Comparison of ENCODE assay signal across 8 mouse cellular contexts in genomic region chr11:70458688-70459600, GRCm38 (mm10). TPM values are rescaled to one million over a fixed set of nuclear protein-coding genes. Genes with fewer than 3 reads are reported as not detected.
DNase-seq lines count a peak whose midpoint lies in the region; ATAC-seq and TF ChIP-seq lines count a peak whose summit lies in the region.

Gene Zmynd15 (plus strand): TSS chr11:70459433.

- TF ChIP-seq CTCF in intestine, postnatal 0 days (IDR thresholded peaks at IDR 0.05; ENCODE audit: low read depth), result no peak

- WGBS in heart, embryonic 14.5 days, result 14% methylated on average over 32 of the region's 32 CpGs
- 11% methylated on average over 32 of the region's 32 CpGs for WGBS in intestine, postnatal 0 days

- 0 out of 2 replicates have a peak, but pooled peaks have one; percentile 24 for ATAC-seq in heart, embryonic 14.5 days (ENCODE audit: insufficient number of reproducible peaks, insufficient read depth, low FRiP score, low read depth)
- peak; percentile 39; the same call in 1 of the 2 replicates for ATAC-seq in intestine, postnatal 0 days

- H3K27ac ChIP-seq in heart, embryonic 14.5 days (replicated peaks in 1 of 2; ENCODE audit: control insufficient read depth in 1 of 2, insufficient read depth in 1 of 2, low read depth in 2 of 2, low read length in 2 of 2), result peak within 1 kb of the TSS in 1 of 2 experiments; percentile 24; a peak in 2 of 4 replicates
- peak within 1 kb of the TSS; percentile 65 for H3K27ac ChIP-seq in intestine, postnatal 0 days (ENCODE audit: low read depth, low read length)

- H3K9ac ChIP-seq in heart, embryonic 14.5 days (ENCODE audit: low read length), result peak within 1 kb of the TSS; percentile 72
- H3K9ac ChIP-seq in intestine, postnatal 0 days (ENCODE audit: low read depth, low read length), result peak within 1 kb of the TSS; percentile 62

- no peaks in the 10 kb centered on the region for H3K79me2 ChIP-seq in myocyte (ENCODE audit: control insufficient read depth, insufficient read depth)

- H3K4me3 ChIP-seq in heart, embryonic 14.5 days (ENCODE audit: control insufficient read depth in 1 of 2, insufficient read depth in 1 of 2, low read depth in 1 of 2, low read length in 2 of 2), result peak within 1 kb of the TSS; percentile 56 to 83
- H3K4me3 ChIP-seq in intestine, postnatal 0 days (ENCODE audit: low read depth, low read length), result peak within 1 kb of the TSS; percentile 62
- H3K4me3 ChIP-seq in myocyte, result no peak within 1 kb of the TSS

- no peak for DNase-seq in heart, postnatal 14 days
- peak; percentile 18 for DNase-seq in embryo, embryonic 11 days
- DNase-seq in right cerebral cortex, postnatal 36 days (ENCODE audit: low spot score in 2 of 2), result no peak
- DNase-seq in cerebellum, postnatal 36 days, result no peak
- DNase-seq in gastrocnemius, adult 18-20 months (ENCODE audit: low spot score), result no peak

- no peaks in the 10 kb centered on the region for H3K9me3 ChIP-seq in heart, embryonic 14.5 days (ENCODE audit: control insufficient read depth, low read length)
- H3K9me3 ChIP-seq in intestine, postnatal 0 days (ENCODE audit: control insufficient read depth), result no peaks in the 10 kb centered on the region

- TF ChIP-seq POLR2A in myocyte (IDR thresholded peaks at IDR 0.05; ENCODE audit: insufficient read length, low read depth), result no peak

- H3K4me1 ChIP-seq in heart, embryonic 14.5 days (ENCODE audit: control insufficient read depth in 2 of 2, insufficient read depth in 2 of 2, low read length in 2 of 2), result peaks cover 3 to 10% of the 10 kb centered on the region in 2 experiments; a peak in 3 of 4 replicates
- H3K4me1 ChIP-seq in intestine, postnatal 0 days (replicated peaks; ENCODE audit: control insufficient read depth, insufficient read depth, low read length), result no peaks in the 10 kb centered on the region

- peaks cover 13% of the 10 kb centered on the region for H3K36me3 ChIP-seq in heart, embryonic 14.5 days (ENCODE audit: control insufficient read depth, insufficient read depth, low read length)
- H3K36me3 ChIP-seq in intestine, postnatal 0 days (ENCODE audit: control insufficient read depth, insufficient read depth), result peaks cover 8% of the 10 kb centered on the region
- H3K36me3 ChIP-seq in myocyte (ENCODE audit: control insufficient read depth, insufficient read depth), result no peaks in the 10 kb centered on the region

- intact Hi-C loops in heart, postnatal 14 days (cut with DNase I), result no loop called here

- H3ac ChIP-seq in myocyte (ENCODE audit: control insufficient read depth, insufficient read length), result no peak within 1 kb of the TSS

- peaks cover 21% of the 10 kb centered on the region for H3K27me3 ChIP-seq in heart, embryonic 14.5 days (ENCODE audit: control insufficient read depth, insufficient read depth, low read length)
- 0 out of 2 replicates have a peak, but pooled peaks cover 6% of the 10 kb centered on the region for H3K27me3 ChIP-seq in intestine, postnatal 0 days (replicated peaks; ENCODE audit: control insufficient read depth, insufficient read depth, low read length)
- peaks cover 3% of the 10 kb centered on the region for H3K27me3 ChIP-seq in myocyte (ENCODE audit: control insufficient read depth, insufficient read depth, insufficient read length)

- H3K4me2 ChIP-seq in heart, embryonic 14.5 days (ENCODE audit: low read length), result peak within 1 kb of the TSS; percentile 91
- H3K4me2 ChIP-seq in intestine, postnatal 0 days (replicated peaks; ENCODE audit: low read depth), result peak within 1 kb of the TSS; percentile 98
- peak within 1 kb of the TSS; percentile 9 for H3K4me2 ChIP-seq in myocyte (ENCODE audit: low read depth)

TF ChIP-seq in myocyte, 11 proteins besides CTCF, POLR2A, EP300 and RAD21:
- TF ChIP-seq CEBPB (IDR thresholded peaks at IDR 0.05; ENCODE audit: insufficient read depth, poor library complexity, severe bottlenecking) (no peak), USF1 (IDR thresholded peaks at IDR 0.05; ENCODE audit: low read depth) (no peak), POLR2AphosphoS2 (IDR thresholded peaks at IDR 0.05; ENCODE audit: insufficient read length, low read depth) (no peak), MAX (IDR thresholded peaks at IDR 0.05; ENCODE audit: low read depth) (no peak), SRF (IDR thresholded peaks at IDR 0.05; ENCODE audit: control insufficient read depth, insufficient read length, low read depth) (no peak), TCF3 (IDR thresholded peaks at IDR 0.05; ENCODE audit: insufficient read length, low read depth) (no peak), MYOG (IDR thresholded peaks at IDR 0.05; ENCODE audit: control insufficient read depth in 1 of 3, insufficient read depth in 1 of 3, insufficient read length in 2 of 3, low read depth in 2 of 3) (no peak)
TF ChIP-seq in myocyte: peak in this region for 0.

RNA-seq across cellular contexts. Expression of gene Zmynd15, which starts in this region (rescaled TPM):
- 0.95 and 2.0 TPM in 2 replicates for polyA plus RNA-seq in heart, embryonic 14.5 days (2014; fragmentation: Nextera tagmentation; extraction: Ambion mirVana)
- total RNA-seq in heart, postnatal 14 days (2021), result 1 to 10 TPM; 2.9 to 4.7 TPM
- 1.4 and 1.5 TPM in 2 replicates for polyA plus RNA-seq in intestine, postnatal 0 days (2015; fragmentation: Nextera tagmentation; extraction: Ambion mirVana)
- polyA plus RNA-seq in myocyte (2012; fragmentation: generic; extraction: Trizol), result not detected
- under 1 TPM; 0.19 to 0.25 TPM for total RNA-seq in gastrocnemius, adult 18-20 months (2021)

Comparison
In these comparisons a context has a peak if more than half of its experiments do, and no peak if none do; other contexts are left out.
1. H3K4me2 ChIP-seq: peak in every context shown above with its lines; median percentile 98 in intestine, postnatal 0 days; 91 in heart, embryonic 14.5 days; 9 in myocyte.